Mouse (Mus musculus) hindbrain, embryonic 10.5 days (tissue): ENCODE results near the gene Tbk1. TPM values are rescaled to one million over a fixed set of nuclear protein-coding genes. Genes with fewer than 3 reads are reported as not detected.

Experiments
- DNase-seq: peaks from one replicate; pipeline ENCODE4 v3.0.0-alpha.2; 2017; ENCODE audit warnings: low spot score
- H3K27ac ChIP-seq: fragments of 300-500 bp; sonication (generic); 2 replicates; pipeline ENCODE4 v1.5.1; 2016; ENCODE audit warnings: mild to moderate bottlenecking, moderate library complexity
- H3K27me3 ChIP-seq: fragments of 300-500 bp; sonication (generic); 2 replicates; pipeline ENCODE4 v1.6.1; 2016; ENCODE audit warnings: mild to moderate bottlenecking; ENCODE audit not compliant: poor library complexity, insufficient read depth, severe bottlenecking
- H3K36me3 ChIP-seq: fragments of 300-500 bp; sonication (generic); 2 replicates; pipeline ENCODE4 v1.6.1; 2016; ENCODE audit warnings: mild to moderate bottlenecking, moderate library complexity
- H3K4me1 ChIP-seq: fragments of 300-500 bp; sonication (generic); replicated peaks from 2 replicates; pipeline ENCODE4 v1.6.1; 2016; ENCODE audit warnings: mild to moderate bottlenecking
- H3K4me3 ChIP-seq: fragments of 300-500 bp; sonication (generic); 2 replicates; pipeline ENCODE4 v1.5.1; 2016; ENCODE audit warnings: mild to moderate bottlenecking, moderate library complexity
- H3K9me3 ChIP-seq: fragments of 300-500 bp; sonication (generic); 2 replicates; pipeline ENCODE4 v1.6.1; 2016; ENCODE audit warnings: mild to moderate bottlenecking, moderate library complexity
- WGBS: fragments of 180-500 bp; shearing (Covaris S2); methylation state at CpG from one replicate; pipeline ENCODE4 v1.1.7; 2016; 5-methylcytosine and 5-hydroxymethylcytosine counted together
- polyA plus RNA-seq: library from polyadenylated mRNA; unstranded; fragments of >200 nt; fragmentation: Nextera tagmentation; extraction: Ambion mirVana; gene quantifications from 2 replicates; pipeline ENCODE4 v1.2.1, GENCODE M21; 2016

Tbk1 gene
- polyA plus RNA-seq, 1 experiment from 2014 or later = 30.6 TPM

GRCm38 (mm10) chr10:121520923-121521585 is 65.5 kb downstream of the Tbk1 start:
- H3K4me3 ChIP-seq = no peak overlapping the region

GRCm38 (mm10) chr10:121519710-121520109 is 66.9 kb downstream of the Tbk1 start:
- no peaks in the 10 kb centered on the region for H3K36me3 ChIP-seq
- no peak for DNase-seq
- peaks cover 24% of the 10 kb centered on the region for H3K4me1 ChIP-seq
- 60% methylated on average over 2 of the region's 2 CpGs for WGBS
- H3K27me3 ChIP-seq = no peaks in the 10 kb centered on the region
- no peaks in the 10 kb centered on the region for H3K9me3 ChIP-seq
- no peak overlapping the region for H3K27ac ChIP-seq
- H3K4me3 ChIP-seq = no peak overlapping the region

More at GRCm38 (mm10) chr10:121520923-121521585, 65.5 kb downstream of the Tbk1 start:
- 22% methylated on average over 12 of the region's 12 CpGs for WGBS
- peak; percentile 33 for DNase-seq
- no peaks in the 10 kb centered on the region for H3K36me3 ChIP-seq
- no peaks in the 10 kb centered on the region for H3K9me3 ChIP-seq
- H3K27me3 ChIP-seq = no peaks in the 10 kb centered on the region
- peak overlapping the region; percentile 35 for H3K27ac ChIP-seq
- H3K4me1 ChIP-seq = peaks cover 18% of the 10 kb centered on the region

- Histone ChIP-seq H3K36me3 (no peaks in the 10 kb centered on the region), H3K9me3 (no peaks in the 10 kb centered on the region), H3K27me3 (no peaks in the 10 kb centered on the region), H3K4me3 (no peak overlapping the region), H3K27ac (peak overlapping the region; percentile 64), H3K4me1 (peaks cover 17% of the 10 kb centered on the region)
- 29% methylated on average over 18 of the region's 18 CpGs for WGBS
- peak; percentile 86 for DNase-seq
Measured at GRCm38 (mm10) chr10:121516008-121516600, 70.5 kb downstream of the Tbk1 start.

- 26% methylated on average over 24 of the region's 24 CpGs for WGBS
- Histone ChIP-seq H3K36me3 (no peaks in the 10 kb centered on the region), H3K4me1 (peaks cover 48% of the 10 kb centered on the region), H3K4me3 (peak overlapping the region; percentile 20; the same call in 1 of the 2 replicates), H3K27ac (peak overlapping the region; percentile 74), H3K27me3 (no peaks in the 10 kb centered on the region), H3K9me3 (no peaks in the 10 kb centered on the region)
- DNase-seq = peak; percentile 84
Measured at GRCm38 (mm10) chr10:121509751-121510643, 76.6 kb downstream of the Tbk1 start.

- WGBS = 85% methylated on average over 16 of the region's 16 CpGs
- no peaks in the 10 kb centered on the region for H3K27me3 ChIP-seq
- H3K36me3 ChIP-seq = no peaks in the 10 kb centered on the region
- H3K9me3 ChIP-seq = no peaks in the 10 kb centered on the region
- no peak for DNase-seq
- no peak overlapping the region for H3K4me3 ChIP-seq
- peak overlapping the region; percentile 71 for H3K27ac ChIP-seq
- peaks cover 53% of the 10 kb centered on the region for H3K4me1 ChIP-seq
Measured at GRCm38 (mm10) chr10:121507755-121508544, 78.6 kb downstream of the Tbk1 start.

GRCm38 (mm10) chr10:121506731-121507583 is 79.6 kb downstream of the Tbk1 start:
- H3K4me1 ChIP-seq = peaks cover 53% of the 10 kb centered on the region
- H3K4me3 ChIP-seq = no peak overlapping the region
- no peaks in the 10 kb centered on the region for H3K36me3 ChIP-seq
- H3K27me3 ChIP-seq = no peaks in the 10 kb centered on the region
- peak overlapping the region; percentile 80 for H3K27ac ChIP-seq
- no peaks in the 10 kb centered on the region for H3K9me3 ChIP-seq
- peak; percentile 57 for DNase-seq
- WGBS = 48% methylated on average over 29 of the region's 29 CpGs

- 65% methylated on average over 7 of the region's 7 CpGs for WGBS
- Histone ChIP-seq H3K36me3 (no peaks in the 10 kb centered on the region), H3K27ac (peak overlapping the region; percentile 83), H3K4me1 (peaks cover 59% of the 10 kb centered on the region), H3K4me3 (no peak overlapping the region), H3K27me3 (no peaks in the 10 kb centered on the region), H3K9me3 (no peaks in the 10 kb centered on the region)
- DNase-seq = no peak
Measured at GRCm38 (mm10) chr10:121505929-121506328, 80.7 kb downstream of the Tbk1 start.

- H3K9me3 ChIP-seq = no peaks in the 10 kb centered on the region
- DNase-seq = peak; percentile 74
- peak overlapping the region; percentile 83 for H3K27ac ChIP-seq
- peak overlapping the region; percentile 51 for H3K4me3 ChIP-seq
- H3K4me1 ChIP-seq = peaks cover 60% of the 10 kb centered on the region
- H3K36me3 ChIP-seq = no peaks in the 10 kb centered on the region
- 32% methylated on average over 35 of the region's 35 CpGs for WGBS
- H3K27me3 ChIP-seq = no peaks in the 10 kb centered on the region
Measured at GRCm38 (mm10) chr10:121504973-121505911, 81.3 kb downstream of the Tbk1 start.

- no peaks in the 10 kb centered on the region for H3K36me3 ChIP-seq
- H3K27me3 ChIP-seq = no peaks in the 10 kb centered on the region
- H3K4me1 ChIP-seq = peaks cover 48% of the 10 kb centered on the region
- no peak overlapping the region for H3K27ac ChIP-seq
- 76% methylated on average over 5 of the region's 5 CpGs for WGBS
- no peak for DNase-seq
- H3K9me3 ChIP-seq = no peaks in the 10 kb centered on the region
- no peak overlapping the region for H3K4me3 ChIP-seq
Measured at GRCm38 (mm10) chr10:121501160-121501559, 85.4 kb downstream of the Tbk1 start.

GRCm38 (mm10) chr10:121500034-121500433 is 86.6 kb downstream of the Tbk1 start:
- WGBS = 76% methylated on average over 5 of the region's 5 CpGs
- Histone ChIP-seq H3K27ac (peak overlapping the region; percentile 13; the same call in 1 of the 2 replicates), H3K4me3 (no peak overlapping the region), H3K27me3 (no peaks in the 10 kb centered on the region; the same call in 1 of the 2 replicates), H3K4me1 (peaks cover 38% of the 10 kb centered on the region), H3K9me3 (no peaks in the 10 kb centered on the region), H3K36me3 (no peaks in the 10 kb centered on the region)
- DNase-seq = no peak

- 68% methylated on average over 2 of the region's 2 CpGs for WGBS
Measured at GRCm38 (mm10) chr10:121499063-121499462, 87.5 kb downstream of the Tbk1 start.

More at GRCm38 (mm10) chr10:121499063-121499462, 87.5 kb downstream of the Tbk1 start:
- Histone ChIP-seq H3K27me3 (no peaks in the 10 kb centered on the region; the same call in 1 of the 2 replicates), H3K4me3 (no peak overlapping the region), H3K36me3 (no peaks in the 10 kb centered on the region), H3K9me3 (no peaks in the 10 kb centered on the region), H3K4me1 (peaks cover 33% of the 10 kb centered on the region), H3K27ac (no peak overlapping the region)
- DNase-seq = no peak
